Mouse (Mus musculus): ENCODE data around the gene Tulp3.

DNA sequence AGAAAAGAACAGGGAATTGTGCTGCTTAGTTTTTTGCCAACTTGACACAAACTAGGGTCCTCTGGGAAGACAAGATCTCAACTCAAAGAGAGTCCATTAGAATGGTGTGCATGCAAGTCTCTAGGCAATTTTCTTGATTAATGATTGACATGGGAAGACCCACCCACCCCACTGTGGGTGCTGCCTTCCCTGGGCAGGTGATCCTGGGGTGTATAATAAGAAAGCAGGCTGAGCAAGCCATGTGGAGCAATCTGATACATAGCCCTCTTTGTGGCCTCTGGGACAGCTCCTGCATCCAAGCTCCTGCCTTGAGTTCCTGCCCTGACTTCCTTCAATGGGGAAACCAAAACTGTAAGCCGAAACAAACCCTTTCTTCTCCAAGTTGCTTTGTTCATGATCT, 82.1 kb downstream of the Tulp3 start:
- TF ChIP-seq CTCF (IDR thresholded peaks at IDR 0.05; ENCODE audit: insufficient read depth, low read depth, low read length) (no peak), POLR2A (IDR thresholded peaks at IDR 0.05; ENCODE audit: insufficient read depth, low read depth, low read length) (no peak)

Measured in olfactory bulb, adult 2 months (tissue).